Mouse (Mus musculus): ENCODE results near the gene Gjb2. TPM values are rescaled to one million over a fixed set of nuclear protein-coding genes. Genes with fewer than 3 reads are reported as not detected.
"Not testable (repeated sequence)": the region's sequence is repeated elsewhere in the genome, so short reads cannot be mapped to it uniquely, and the experiment has no call there.

The Gjb2 gene
- polyA plus RNA-seq, 1 experiment from 2014 or later, result 20.0 TPM

DNA sequence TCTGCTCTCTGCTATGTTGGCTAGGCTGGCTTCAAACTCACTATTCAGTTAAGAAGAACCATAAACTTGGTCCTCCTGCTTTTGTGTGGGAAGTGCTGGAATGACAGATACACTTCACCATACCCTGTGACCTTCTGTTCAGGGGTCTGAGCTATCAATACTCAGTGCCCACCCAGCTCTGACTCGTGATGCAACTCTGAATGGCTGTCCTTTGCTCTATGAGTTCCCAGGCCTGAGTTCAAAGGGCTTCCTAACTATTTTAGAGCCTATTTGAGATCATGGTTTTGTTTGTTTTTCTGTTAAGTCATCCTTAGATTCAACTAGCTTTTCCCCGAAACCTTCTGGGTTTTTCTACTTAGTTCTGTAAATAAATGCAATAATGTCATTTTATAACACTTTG lies 14.5 kb downstream of the Gjb2 start:
- Histone ChIP-seq H3K4me2 (ENCODE audit: low read depth, low read length) (no peak overlapping the region; the same call in 1 of the 2 replicates), H3K36me3 (ENCODE audit: control insufficient read depth, insufficient read depth) (no peaks in the 10 kb centered on the region), H3K4me3 (ENCODE audit: low read depth, low read length) (no peak overlapping the region), H3K27me3 (ENCODE audit: control insufficient read depth, insufficient read depth, low read depth, low read length) (no peaks in the 10 kb centered on the region), H3K9ac (ENCODE audit: low read depth, low read length) (no peak overlapping the region), H3K9me3 (replicated peaks; ENCODE audit: control insufficient read depth, low read length) (no peaks in the 10 kb centered on the region), H3K4me1 (ENCODE audit: control insufficient read depth, low read depth, low read length) (no peaks in the 10 kb centered on the region; the same call in 1 of the 2 replicates), H3K27ac (ENCODE audit: low read length) (peak overlapping the region; percentile 88)
- WGBS (ENCODE audit: insufficient replicate concordance), result 29% methylated on average over 2 of the region's 2 CpGs
- peak; percentile 57 for ATAC-seq (ENCODE audit: low read depth)

- peak; percentile 92 for ATAC-seq (ENCODE audit: low read depth)
- Histone ChIP-seq H3K9me3 (replicated peaks; ENCODE audit: control insufficient read depth, low read length) (no peaks in the 10 kb centered on the region), H3K4me2 (ENCODE audit: low read depth, low read length) (no peak overlapping the region), H3K36me3 (ENCODE audit: control insufficient read depth, insufficient read depth) (no peaks in the 10 kb centered on the region), H3K27ac (ENCODE audit: low read length) (peak overlapping the region; percentile 88), H3K9ac (ENCODE audit: low read depth, low read length) (no peak overlapping the region), H3K27me3 (ENCODE audit: control insufficient read depth, insufficient read depth, low read depth, low read length) (no peaks in the 10 kb centered on the region), H3K4me1 (ENCODE audit: control insufficient read depth, low read depth, low read length) (no peaks in the 10 kb centered on the region), H3K4me3 (ENCODE audit: low read depth, low read length) (no peak overlapping the region)
- 49% methylated on average over 7 of the region's 7 CpGs for WGBS (ENCODE audit: insufficient replicate concordance)
Observed at GRCm38 (mm10) chr14:57089107-57089506, 15.4 kb downstream of the Gjb2 start.

- H3K9ac ChIP-seq (ENCODE audit: low read depth, low read length), result no peak overlapping the region
- no peaks in the 10 kb centered on the region for H3K36me3 ChIP-seq (ENCODE audit: control insufficient read depth, insufficient read depth)
Observed at GRCm38 (mm10) chr14:57084180-57084668, 20.3 kb downstream of the Gjb2 start.

GRCm38 (mm10) chr14:57082863-57083262 lies 21.6 kb downstream of the Gjb2 start:
- no peak for ATAC-seq (ENCODE audit: low read depth)
- no peak overlapping the region for H3K4me3 ChIP-seq (ENCODE audit: low read depth, low read length)
- H3K27me3 ChIP-seq (ENCODE audit: control insufficient read depth, insufficient read depth, low read depth, low read length), result no peaks in the 10 kb centered on the region
- WGBS (ENCODE audit: insufficient replicate concordance), result 81% methylated on average over 1 of the region's 1 CpGs
- no peaks in the 10 kb centered on the region for H3K36me3 ChIP-seq (ENCODE audit: control insufficient read depth, insufficient read depth)
- H3K4me2 ChIP-seq (ENCODE audit: low read depth, low read length), result no peak overlapping the region
- H3K9me3 ChIP-seq (replicated peaks; ENCODE audit: control insufficient read depth, low read length), result no peaks in the 10 kb centered on the region
- H3K4me1 ChIP-seq (ENCODE audit: control insufficient read depth, low read depth, low read length), result no peaks in the 10 kb centered on the region
- no peak overlapping the region for H3K9ac ChIP-seq (ENCODE audit: low read depth, low read length)
- H3K27ac ChIP-seq (ENCODE audit: low read length), result no peak overlapping the region

More at GRCm38 (mm10) chr14:57084180-57084668, 20.3 kb downstream of the Gjb2 start:
- no peaks in the 10 kb centered on the region for H3K4me1 ChIP-seq (ENCODE audit: control insufficient read depth, low read depth, low read length)
- H3K9me3 ChIP-seq (replicated peaks; ENCODE audit: control insufficient read depth, low read length), result no peaks in the 10 kb centered on the region
- no peak for ATAC-seq (ENCODE audit: low read depth)
- H3K27ac ChIP-seq (ENCODE audit: low read length), result no peak overlapping the region
- H3K27me3 ChIP-seq (ENCODE audit: control insufficient read depth, insufficient read depth, low read depth, low read length), result no peaks in the 10 kb centered on the region
- WGBS (ENCODE audit: insufficient replicate concordance), result 36% methylated on average over 11 of the region's 11 CpGs
- H3K4me2 ChIP-seq (ENCODE audit: low read depth, low read length), result no peak overlapping the region
- H3K4me3 ChIP-seq (ENCODE audit: low read depth, low read length), result no peak overlapping the region

- no peaks in the 10 kb centered on the region for H3K27me3 ChIP-seq (ENCODE audit: control insufficient read depth, insufficient read depth, low read depth, low read length)
- no peaks in the 10 kb centered on the region for H3K4me1 ChIP-seq (ENCODE audit: control insufficient read depth, low read depth, low read length)
- no peak overlapping the region for H3K27ac ChIP-seq (ENCODE audit: low read length)
- no peaks in the 10 kb centered on the region for H3K36me3 ChIP-seq (ENCODE audit: control insufficient read depth, insufficient read depth)
- 57% methylated on average over 6 of the region's 6 CpGs for WGBS (ENCODE audit: insufficient replicate concordance)
- H3K4me3 ChIP-seq (ENCODE audit: low read depth, low read length), result no peak overlapping the region
- ATAC-seq (ENCODE audit: low read depth), result no peak
- no peaks in the 10 kb centered on the region for H3K9me3 ChIP-seq (replicated peaks; ENCODE audit: control insufficient read depth, low read length)
- no peak overlapping the region for H3K9ac ChIP-seq (ENCODE audit: low read depth, low read length)
- H3K4me2 ChIP-seq (ENCODE audit: low read depth, low read length), result no peak overlapping the region
Observed at GRCm38 (mm10) chr14:57075537-57075936, 29.0 kb downstream of the Gjb2 start.

- not testable (repeated sequence) for H3K36me3 ChIP-seq (ENCODE audit: control insufficient read depth, insufficient read depth); H3K9ac ChIP-seq (ENCODE audit: low read depth, low read length); H3K4me3 ChIP-seq (ENCODE audit: low read depth, low read length); H3K27ac ChIP-seq (ENCODE audit: low read length); H3K9me3 ChIP-seq (replicated peaks; ENCODE audit: control insufficient read depth, low read length); H3K4me2 ChIP-seq (ENCODE audit: low read depth, low read length); H3K27me3 ChIP-seq (ENCODE audit: control insufficient read depth, insufficient read depth, low read depth, low read length); H3K4me1 ChIP-seq (ENCODE audit: control insufficient read depth, low read depth, low read length); ATAC-seq (ENCODE audit: low read depth)
- WGBS (ENCODE audit: insufficient replicate concordance), result 0% methylated on average over 2 of the region's 2 CpGs
Observed at GRCm38 (mm10) chr14:57069906-57070305, 34.6 kb downstream of the Gjb2 start.

- no peak overlapping the region for H3K4me2 ChIP-seq (ENCODE audit: low read depth, low read length)
- H3K36me3 ChIP-seq (ENCODE audit: control insufficient read depth, insufficient read depth), result no peaks in the 10 kb centered on the region
- H3K27ac ChIP-seq (ENCODE audit: low read length), result no peak overlapping the region
- no peak overlapping the region for H3K9ac ChIP-seq (ENCODE audit: low read depth, low read length)
- H3K4me1 ChIP-seq (ENCODE audit: control insufficient read depth, low read depth, low read length), result no peaks in the 10 kb centered on the region
- no peak for ATAC-seq (ENCODE audit: low read depth)
- H3K27me3 ChIP-seq (ENCODE audit: control insufficient read depth, insufficient read depth, low read depth, low read length), result no peaks in the 10 kb centered on the region
- H3K9me3 ChIP-seq (replicated peaks; ENCODE audit: control insufficient read depth, low read length), result no peaks in the 10 kb centered on the region
- H3K4me3 ChIP-seq (ENCODE audit: low read depth, low read length), result no peak overlapping the region
Observed at GRCm38 (mm10) chr14:57066053-57066452, 38.4 kb downstream of the Gjb2 start.

- H3K27me3 ChIP-seq (ENCODE audit: control insufficient read depth, insufficient read depth, low read depth, low read length), result peaks cover 40% of the 10 kb centered on the region
- 0% methylated on average over 1 of the region's 1 CpGs for WGBS (ENCODE audit: insufficient replicate concordance)
- H3K4me3 ChIP-seq (ENCODE audit: low read depth, low read length); H3K9me3 ChIP-seq (replicated peaks; ENCODE audit: control insufficient read depth, low read length); H3K9ac ChIP-seq (ENCODE audit: low read depth, low read length); H3K4me1 ChIP-seq (ENCODE audit: control insufficient read depth, low read depth, low read length); ATAC-seq (ENCODE audit: low read depth); H3K4me2 ChIP-seq (ENCODE audit: low read depth, low read length); H3K36me3 ChIP-seq (ENCODE audit: control insufficient read depth, insufficient read depth); H3K27ac ChIP-seq (ENCODE audit: low read length): not testable (repeated sequence)
Observed at GRCm38 (mm10) chr14:57060052-57060451, 44.5 kb downstream of the Gjb2 start.

DNA sequence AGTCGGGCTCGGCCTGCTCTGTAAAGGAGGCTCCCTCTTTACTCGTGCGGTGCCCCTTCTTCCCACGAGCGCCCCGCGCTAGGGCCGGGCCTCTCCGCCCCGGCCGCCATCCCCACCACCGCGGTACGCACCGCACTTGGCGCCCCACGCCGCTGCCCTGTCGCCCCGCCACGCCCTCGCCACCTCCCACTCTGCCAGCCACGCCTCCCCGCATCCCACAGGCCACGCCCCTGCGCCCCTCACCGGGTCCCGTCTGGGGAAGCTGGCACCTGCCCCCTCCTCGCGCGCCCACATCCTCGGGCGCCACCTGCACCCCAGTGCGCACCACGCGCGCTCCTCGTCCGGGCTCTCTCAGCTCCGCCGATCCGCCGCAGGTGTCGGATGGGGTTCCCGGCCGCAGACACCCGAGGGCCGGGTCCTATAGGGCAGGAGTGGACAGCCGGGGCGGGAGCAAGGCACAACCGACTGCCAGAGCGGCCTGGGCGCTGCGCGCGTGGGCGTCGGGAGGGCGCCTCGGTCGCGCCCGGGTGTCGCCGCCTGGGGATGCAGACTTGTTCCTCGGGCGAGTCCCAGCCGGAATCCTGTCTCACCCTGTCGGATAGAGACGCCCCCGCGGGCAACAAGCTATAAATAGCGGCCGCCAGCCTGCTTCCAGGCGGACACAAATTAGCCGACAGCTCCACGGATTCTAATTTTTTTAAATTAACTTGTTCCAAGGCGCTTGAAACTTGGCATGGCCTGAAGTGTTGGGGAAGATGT lies 46.8 kb downstream of the Gjb2 start, which contains the start of gene Gja3:
Gene Gja3 (minus strand): TSS at position 538 of the 759 bp plus-strand sequence.
- Histone ChIP-seq H3K27ac (ENCODE audit: low read length) (no peak within 1 kb of the TSS), H3K4me1 (ENCODE audit: control insufficient read depth, low read depth, low read length) (no peaks in the 10 kb centered on the region; the same call in 1 of the 2 replicates), H3K4me2 (ENCODE audit: low read depth, low read length) (peak within 1 kb of the TSS; percentile 57), H3K9ac (ENCODE audit: low read depth, low read length) (no peak within 1 kb of the TSS), H3K36me3 (ENCODE audit: control insufficient read depth, insufficient read depth) (no peaks in the 10 kb centered on the region), H3K9me3 (replicated peaks; ENCODE audit: control insufficient read depth, low read length) (no peaks in the 10 kb centered on the region), H3K27me3 (ENCODE audit: control insufficient read depth, insufficient read depth, low read depth, low read length) (peaks cover 40% of the 10 kb centered on the region), H3K4me3 (ENCODE audit: low read depth, low read length) (peak within 1 kb of the TSS; percentile 43)
- no peak for ATAC-seq (ENCODE audit: low read depth)
- 1% methylated on average over 79 of the region's 79 CpGs for WGBS (ENCODE audit: insufficient replicate concordance)

Data from liver, embryonic 16.5 days (tissue).